Mouse (Mus musculus) left cerebral cortex, postnatal 4 days (tissue): ENCODE measurements around the gene Endov. TPM values are rescaled to one million over a fixed set of nuclear protein-coding genes. Genes with fewer than 3 reads are reported as not detected.

Experiments
- total RNA-seq, 2 experiments: library from RNA; stranded (reverse); gene quantifications; 2 replicates each; pipeline ENCODE4 v1.2.3; 2021

The Endov gene
- total RNA-seq, 2 experiments from 2014 or later, result 28.8 to 29.1 TPM

Other genes with a start within 250 kb of the Endov start
- gene Gaa, start 223.5 kb upstream of the Endov start, total RNA-seq, result 100 to 1,000 TPM in 1 of 2 experiments, 10 to 100 TPM in 1; 86.9 to 104 TPM
- gene Eif4a3, start 191.3 kb upstream of the Endov start, total RNA-seq, result 100 to 1,000 TPM; 115 to 127 TPM
- under 1 TPM; 0.38 to 0.54 TPM for gene Card14, start 183.6 kb upstream of the Endov start, total RNA-seq
- gene Sgsh, start 135.8 kb upstream of the Endov start, total RNA-seq, result 1 to 10 TPM; 4.2 to 5.1 TPM
- 1 to 10 TPM; 4.1 to 5.3 TPM for gene Slc26a11, start 135.8 kb upstream of the Endov start, total RNA-seq
- 1 to 10 TPM; 2.9 TPM for gene Rnf213, start 98.2 kb upstream of the Endov start, total RNA-seq
- gene Nptx1, start 56.4 kb downstream of the Endov start, total RNA-seq, result 10 to 100 TPM; 15.7 to 19.7 TPM
- gene Rptor, start 111.6 kb downstream of the Endov start, total RNA-seq, result 10 to 100 TPM; 57.1 to 58.0 TPM